Mouse (Mus musculus) urinary bladder, postnatal 4 days (tissue): Measurements from ENCODE around the gene Pappa.

Experiments used
- DNase-seq, 2 experiments: peaks; one replicate each; pipeline ENCODE4 v3.0.0; 2021 to 2022; ENCODE audit warnings: low spot score in 2 of 2

The Pappa gene

DNA sequence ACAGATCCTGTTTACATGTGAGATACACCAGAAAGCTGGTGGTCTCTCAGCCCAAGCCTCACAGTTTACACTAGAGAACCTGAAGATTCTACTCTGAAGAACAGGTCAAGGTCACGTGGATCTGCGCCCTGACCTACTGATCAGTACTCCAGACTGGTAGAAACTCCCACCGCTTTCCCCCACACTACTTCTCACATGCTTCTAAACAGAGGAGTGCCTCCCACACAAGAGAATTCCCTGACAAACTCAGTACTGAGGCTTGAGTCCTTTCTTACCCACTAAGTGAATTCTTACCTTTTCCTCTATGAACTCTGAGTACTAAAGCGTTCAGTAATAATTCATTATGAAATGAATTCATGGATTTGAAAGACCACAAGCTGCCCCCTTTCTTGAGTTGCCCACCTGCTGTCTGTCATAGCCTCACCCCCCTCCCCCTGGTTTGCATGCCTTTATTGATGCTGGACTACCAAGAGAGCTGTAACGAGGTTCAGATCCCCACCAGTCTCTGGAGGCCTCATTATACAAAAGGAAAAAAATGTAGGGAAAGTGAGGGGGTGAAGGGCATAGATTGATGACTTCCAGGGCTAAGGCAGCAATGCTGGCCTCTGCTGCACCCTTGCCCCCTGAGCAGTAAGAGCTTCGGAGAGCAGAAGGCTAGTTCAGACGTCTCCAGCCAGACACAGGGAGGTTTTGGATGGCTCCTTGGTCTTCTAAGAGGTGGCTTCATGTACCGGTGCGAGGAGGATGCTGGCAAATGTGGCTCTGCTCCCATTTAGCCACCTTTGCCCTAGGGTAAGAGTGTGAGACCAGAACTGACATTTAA, 204.7 kb downstream of the Pappa start:
- no peak for DNase-seq

DNA sequence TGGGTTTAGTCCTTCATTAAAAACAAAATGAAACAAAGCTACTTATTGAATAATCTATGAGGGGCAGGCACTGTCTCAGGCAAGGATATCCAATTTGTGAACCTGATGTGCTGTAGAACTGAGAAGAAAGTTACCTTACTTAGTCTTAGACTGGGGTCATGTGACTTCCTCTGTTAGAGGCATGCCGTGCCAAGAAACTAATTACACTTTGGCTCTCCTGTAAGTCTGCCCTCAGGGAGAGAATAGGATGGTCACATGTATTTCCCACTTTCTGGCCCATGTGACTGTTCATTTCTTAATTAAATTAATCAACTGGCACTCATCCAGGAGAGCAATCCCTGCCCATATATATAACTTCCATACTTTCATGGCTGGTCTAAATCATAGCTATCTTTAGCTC, 209.7 kb downstream of the Pappa start:
- DNase-seq = no peak

DNA sequence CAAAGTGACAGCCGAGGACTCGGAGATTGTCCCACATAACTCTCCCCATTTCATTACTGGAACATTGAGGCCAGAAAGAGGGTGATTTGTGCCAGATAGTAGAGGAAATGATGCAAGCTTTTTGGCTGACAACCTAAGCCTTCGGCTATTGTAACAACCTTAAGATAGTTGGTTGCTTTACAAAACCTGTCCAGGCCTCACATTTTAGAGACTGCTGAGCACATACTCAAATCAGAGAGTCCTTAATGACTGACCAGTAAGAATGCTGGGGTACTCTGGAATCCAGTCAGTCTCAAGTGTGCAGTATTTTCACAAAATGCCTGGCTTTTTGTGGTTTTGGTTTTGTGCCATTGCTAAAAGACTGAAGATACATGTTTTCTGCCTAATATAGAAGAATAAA, 217.8 kb downstream of the Pappa start:
- no peak for DNase-seq

DNA sequence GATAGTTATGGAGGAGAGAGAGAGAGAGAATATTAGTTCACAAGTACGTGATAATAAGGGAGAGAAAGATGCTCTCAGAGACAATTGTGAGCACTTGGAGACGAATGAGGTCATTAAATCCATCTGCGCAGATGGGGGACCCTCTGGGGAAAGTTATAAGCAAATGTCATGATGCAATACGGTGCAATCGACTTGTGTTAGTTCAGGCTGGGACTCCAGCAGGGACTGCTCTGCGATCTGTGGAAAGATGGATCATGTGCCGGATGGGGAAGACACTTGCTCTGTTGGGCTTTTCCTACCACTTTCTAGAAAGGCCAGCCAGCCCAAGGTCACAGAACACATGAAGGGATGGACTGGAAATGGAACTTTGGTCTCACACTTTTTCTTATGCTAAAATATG, 226.5 kb downstream of the Pappa start:
- DNase-seq = no peak

DNA sequence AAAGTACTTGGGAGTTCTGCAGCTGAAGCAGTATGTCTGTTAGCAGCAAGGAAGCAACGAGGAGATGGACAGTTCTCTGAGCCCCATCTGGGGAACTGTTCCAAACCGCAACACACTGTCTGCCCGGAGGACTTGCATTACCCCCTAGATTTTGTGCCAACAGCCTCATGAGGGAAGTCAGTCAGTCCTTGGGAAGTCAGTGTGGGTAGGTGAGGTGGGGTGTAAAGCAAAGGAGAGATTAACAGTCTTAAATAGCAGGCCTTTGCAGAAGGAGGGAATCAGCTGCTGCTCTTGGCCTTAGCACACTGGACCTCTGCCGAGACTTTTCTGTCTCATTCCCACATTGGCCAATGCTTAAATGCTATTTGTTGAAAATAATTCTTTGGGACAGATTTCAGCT, 230.6 kb downstream of the Pappa start:
- no peak for DNase-seq

DNA sequence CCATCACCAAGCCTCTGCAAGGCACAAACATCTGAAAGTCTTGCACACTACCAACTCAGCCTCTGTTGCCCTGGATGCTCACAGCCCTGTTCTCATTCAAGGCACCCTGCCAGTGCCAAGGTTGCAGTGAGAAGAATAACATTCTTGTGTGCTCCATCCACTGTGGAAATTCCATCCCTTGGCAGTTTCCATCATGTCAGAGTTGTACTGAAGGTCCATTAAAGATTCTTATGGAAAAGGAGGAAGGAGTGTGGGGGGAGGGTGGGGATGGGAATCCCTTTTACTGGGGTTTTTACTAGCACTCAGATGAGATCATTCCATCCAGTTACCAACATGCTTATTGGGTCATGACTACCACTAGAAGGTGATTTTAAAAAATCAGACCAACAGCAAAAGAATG, 243.2 kb downstream of the Pappa start:
- no peak for DNase-seq

DNA sequence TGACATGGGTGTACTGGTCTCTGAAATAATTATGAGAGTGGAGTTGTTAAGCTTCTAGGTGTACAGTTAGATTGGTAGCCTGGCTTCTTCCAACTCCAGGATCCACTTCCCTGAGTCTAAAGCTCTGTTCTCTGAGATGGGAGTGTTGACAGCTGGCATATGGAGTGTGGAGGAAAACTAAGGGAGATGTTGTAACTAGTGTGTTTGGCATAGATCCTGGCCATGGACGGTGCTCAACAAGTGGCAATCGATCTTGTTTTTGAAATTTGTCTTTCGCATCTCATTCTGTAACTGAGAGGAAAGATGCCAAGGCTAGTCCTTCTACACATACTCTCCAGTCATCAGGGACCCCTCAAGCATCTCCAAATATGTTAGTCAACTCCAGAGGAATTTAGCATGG, 248.8 kb downstream of the Pappa start:
- DNase-seq = no peak

DNA sequence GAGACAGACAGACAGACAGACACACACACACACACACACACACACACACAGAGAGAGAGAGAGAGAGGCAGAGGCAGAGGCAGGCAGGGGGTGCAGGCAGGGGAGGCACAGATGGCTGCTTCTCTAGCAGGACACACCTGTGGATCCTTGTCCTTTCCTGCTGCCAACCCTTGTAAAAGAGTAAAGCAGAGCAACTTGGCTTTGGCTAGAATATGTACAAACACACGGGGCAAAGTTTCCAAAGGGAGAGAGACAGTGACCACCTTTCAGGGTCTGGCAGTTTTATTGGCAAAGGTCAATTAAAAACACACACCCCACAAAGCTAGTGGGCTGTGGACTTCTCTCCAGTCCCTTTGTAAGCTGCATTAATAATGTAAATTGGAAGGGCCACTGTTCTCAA, 249.9 kb downstream of the Pappa start:
- no peak for DNase-seq

DNA sequence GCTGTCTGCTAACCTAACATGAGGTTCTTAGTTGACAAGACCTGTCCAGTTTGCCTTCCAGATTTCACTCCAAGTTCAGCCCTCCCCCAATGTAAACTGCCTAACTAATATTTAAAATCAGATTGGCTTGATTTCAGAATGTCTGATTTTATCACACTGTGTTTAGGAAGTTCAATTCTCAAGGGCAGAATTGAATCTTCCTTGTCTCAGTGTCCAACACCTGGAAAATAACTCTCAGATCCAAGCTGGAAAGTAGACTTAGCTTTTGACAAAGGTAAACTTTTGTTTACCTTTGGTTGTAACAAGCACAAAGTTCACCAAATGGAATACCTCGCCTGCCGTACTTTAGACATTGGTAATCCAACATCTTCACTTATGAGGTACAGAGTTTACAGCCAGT, 252.6 kb downstream of the Pappa start:
- no peak for DNase-seq

DNA sequence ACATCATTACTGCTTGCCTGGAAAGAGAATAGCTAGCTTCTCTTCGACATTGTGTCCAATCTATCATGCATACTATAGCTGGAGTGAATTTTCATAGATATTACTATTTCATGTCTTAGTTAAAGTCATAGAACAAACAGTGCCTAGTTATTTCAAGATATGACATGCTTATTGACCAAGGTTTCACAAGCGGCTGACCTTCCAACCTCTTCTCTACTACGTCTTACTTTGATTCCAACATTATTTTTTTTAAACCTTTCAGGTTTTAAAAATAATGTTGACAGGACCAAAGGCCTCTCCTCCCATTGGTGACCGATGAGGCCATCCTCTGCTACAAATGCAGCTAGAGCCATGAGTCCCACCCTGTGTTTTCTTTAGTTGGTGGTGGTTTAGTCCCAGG, 255.5 kb downstream of the Pappa start:
- no peak for DNase-seq

DNA sequence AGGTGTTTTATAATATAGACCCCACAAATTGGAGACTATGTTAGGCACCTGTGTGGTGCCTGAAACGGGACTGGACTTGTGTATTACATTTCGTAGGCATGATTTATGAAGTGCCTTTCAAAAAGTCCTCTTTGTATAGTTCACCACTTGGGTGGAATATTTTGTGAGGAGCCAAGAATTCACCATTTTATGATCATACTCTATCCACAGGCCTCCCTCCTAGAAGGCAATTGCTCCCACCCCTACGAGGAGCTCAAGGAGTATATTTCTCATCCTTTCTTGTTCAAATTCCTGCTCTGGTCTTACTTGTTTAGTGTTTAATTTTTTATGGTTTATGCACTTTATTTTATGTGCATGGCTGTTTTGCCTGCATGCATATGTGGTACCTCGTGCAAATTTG, 259.1 kb downstream of the Pappa start:
- DNase-seq = no peak

DNA sequence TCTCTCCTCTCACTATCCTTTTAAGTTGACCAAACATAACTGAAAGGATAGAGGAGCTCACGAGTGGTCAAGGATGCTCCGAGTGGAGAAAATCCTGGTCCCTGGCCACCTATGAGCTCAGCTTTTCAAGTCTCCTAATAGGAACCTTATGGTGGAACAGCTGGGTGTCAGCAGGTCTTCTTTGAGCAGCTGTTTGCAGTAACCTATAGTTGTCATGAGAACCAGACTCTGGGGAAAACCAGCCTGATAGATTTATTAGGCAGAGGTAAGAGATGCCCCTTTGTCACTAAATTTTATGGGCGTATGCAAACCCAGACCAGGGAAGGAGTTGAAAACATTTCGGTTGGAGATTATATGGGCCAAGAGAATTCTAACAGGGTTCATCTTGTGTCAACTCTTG, 267.0 kb downstream of the Pappa start:
- no peak for DNase-seq

DNA sequence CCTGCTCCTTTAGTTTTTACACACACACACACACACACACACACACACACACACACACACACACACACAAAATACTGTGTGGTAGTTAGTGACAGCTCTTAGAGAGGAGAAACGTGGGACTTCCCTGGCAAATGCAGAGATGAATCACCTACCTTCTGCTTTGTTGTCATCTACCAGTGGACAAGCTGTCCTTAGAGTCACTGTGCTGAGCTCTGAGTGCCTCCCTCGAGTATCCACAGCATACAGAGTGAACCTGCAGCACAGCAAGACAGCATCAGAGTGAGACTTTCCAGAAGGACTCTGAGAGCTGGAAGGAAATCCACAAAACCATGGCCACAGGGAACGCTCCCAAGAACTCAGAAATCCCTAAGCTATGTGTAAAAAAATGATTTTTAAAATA, 272.8 kb downstream of the Pappa start:
- DNase-seq = no peak

DNA sequence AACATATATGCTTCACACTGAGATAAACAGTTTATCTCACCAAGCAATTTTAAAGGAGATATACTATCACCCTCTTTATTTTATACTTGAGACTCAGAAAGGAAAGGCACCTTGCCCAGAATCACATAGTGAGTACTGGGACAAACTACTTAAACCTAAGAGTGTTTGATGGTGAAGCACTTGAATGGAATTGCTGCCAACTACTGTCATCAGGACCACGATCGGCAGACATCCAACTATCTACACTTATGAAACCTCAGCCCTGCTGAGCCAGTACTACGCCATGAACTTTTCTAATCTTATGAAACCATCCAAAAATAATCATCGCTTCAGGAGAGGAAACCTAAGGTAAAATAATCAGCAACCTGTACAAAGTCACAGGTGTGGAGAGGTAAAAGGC, 275.5 kb downstream of the Pappa start:
- no peak for DNase-seq

DNA sequence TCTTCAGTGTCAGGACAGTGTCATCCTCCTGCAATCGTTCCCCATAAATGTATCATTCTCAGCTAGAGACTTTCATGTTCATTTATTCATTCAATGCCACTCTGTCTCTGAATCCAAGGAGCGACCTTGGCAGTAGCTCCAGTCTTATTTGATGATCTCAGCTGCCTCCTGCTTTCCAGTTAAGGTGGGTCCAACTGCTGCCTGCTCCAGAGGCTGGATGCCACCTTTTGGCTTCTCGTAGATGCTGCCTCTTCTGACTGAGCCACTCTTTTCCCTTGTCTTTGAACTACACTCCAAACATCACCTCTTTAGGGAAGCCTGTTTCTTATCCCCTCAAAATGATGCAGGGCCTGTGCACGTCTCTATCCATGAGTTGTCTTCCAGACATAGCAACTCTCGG, 278.3 kb downstream of the Pappa start:
- no peak for DNase-seq

DNA sequence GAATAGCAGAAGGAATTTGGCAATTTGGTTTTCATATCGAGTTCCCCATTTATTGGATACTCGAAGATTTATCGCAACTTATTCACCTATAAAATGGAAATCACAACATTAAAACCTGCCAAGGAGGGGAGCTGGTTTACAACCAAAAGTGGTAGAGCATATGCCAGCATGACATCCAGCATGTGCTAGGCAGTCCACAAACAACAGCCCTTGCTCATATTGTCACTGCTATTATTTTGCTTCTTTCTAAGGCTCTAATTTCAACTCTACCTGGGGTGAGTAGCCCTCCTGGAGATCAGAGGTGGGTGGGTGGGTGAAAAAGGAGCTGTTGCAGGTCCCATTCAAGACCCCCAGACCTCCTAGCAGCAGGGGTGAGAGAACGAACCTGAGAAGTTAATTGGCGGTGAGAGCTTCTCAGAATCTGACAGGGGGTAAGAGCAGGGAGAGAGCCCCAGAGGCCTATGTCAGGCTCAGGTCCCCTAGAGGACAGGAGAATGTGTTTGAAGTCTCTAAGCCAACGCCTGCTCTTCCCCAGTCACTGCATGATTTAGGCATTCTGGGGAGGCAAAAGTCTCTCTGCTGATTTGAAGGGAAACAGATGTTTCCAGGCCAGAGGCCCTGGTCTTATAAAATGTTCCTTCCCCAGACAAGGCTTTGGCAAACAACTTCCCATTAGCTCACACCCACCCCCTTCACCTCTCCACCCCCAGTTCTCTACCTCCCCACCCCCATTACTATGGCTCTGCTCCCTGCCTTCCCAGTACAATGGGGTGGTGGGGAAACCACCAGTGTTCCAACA, 279.1 kb downstream of the Pappa start:
- DNase-seq = no peak
